Mouse (Mus musculus): ENCODE data around the gene Vapb.

GRCm38 (mm10) chr2:173810036-173810850 is 72.9 kb downstream of the Vapb start:
- TF ChIP-seq POLR2A (IDR thresholded peaks at IDR 0.05; ENCODE audit: borderline replicate concordance, low read depth, low read length) (no peak), CTCF (IDR thresholded peaks at IDR 0.05; ENCODE audit: low read depth, low read length) (no peak)
